ENCODE assay signal across 8 mouse cellular contexts in the genomic region with DNA sequence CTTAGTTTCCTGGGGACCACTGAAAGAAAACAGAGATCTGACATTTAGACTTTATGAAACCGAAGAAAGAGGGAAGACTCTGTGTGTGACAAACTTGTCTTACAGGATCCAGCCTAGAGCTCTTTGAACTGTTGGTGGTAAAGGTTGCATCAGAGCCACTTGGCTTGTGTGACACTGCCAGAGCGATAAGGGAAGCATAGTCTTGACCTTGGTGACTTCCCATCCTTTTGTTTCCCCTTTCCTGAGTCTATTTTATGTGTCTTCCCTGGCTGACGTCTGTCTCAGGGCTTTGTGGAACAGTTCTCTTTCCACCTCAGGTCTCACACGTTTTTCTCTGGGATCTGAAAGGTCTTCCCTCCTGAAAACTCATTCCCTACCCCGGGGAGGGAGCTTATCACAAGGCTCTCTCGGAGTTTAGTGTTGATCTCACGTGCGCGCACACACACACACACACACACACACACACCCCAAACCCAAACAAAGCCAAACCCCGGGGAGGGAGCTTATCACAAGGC. TPM values are rescaled to one million over a fixed set of nuclear protein-coding genes. Genes with fewer than 3 reads are reported as not detected.
DNase-seq lines count a peak whose midpoint lies in the region; ATAC-seq and TF ChIP-seq lines count a peak whose summit lies in the region.

No protein-coding gene starts in this region.

- H3K79me2 ChIP-seq in macrophage (ENCODE audit: inconsistent target): peaks cover 77% of the 10 kb centered on the region

- peak overlapping the region; percentile 99 for H3K27ac ChIP-seq in heart, embryonic 13.5 days (replicated peaks)
- H3K27ac ChIP-seq in heart, embryonic 14.5 days (replicated peaks in 1 of 2; ENCODE audit: control insufficient read depth in 1 of 2, insufficient read depth in 1 of 2, low read depth in 2 of 2, low read length in 2 of 2): peak overlapping the region; percentile 85 to 99
- peak overlapping the region; percentile 57 for H3K27ac ChIP-seq in macrophage

- ATAC-seq in heart, embryonic 13.5 days (ENCODE audit: extremely low read depth, insufficient number of reproducible peaks, low FRiP score, low TSS enrichment): no peak
- no peak for ATAC-seq in heart, embryonic 14.5 days (ENCODE audit: insufficient number of reproducible peaks, insufficient read depth, low FRiP score, low read depth)

- H3K4me3 ChIP-seq in heart, embryonic 13.5 days: peak overlapping the region; percentile 39
- peak overlapping the region; percentile 89 for H3K4me3 ChIP-seq in E14TG2a.4 (replicated peaks; ENCODE audit: low read length)
- no peak overlapping the region; a peak in 1 of 4 replicates for H3K4me3 ChIP-seq in heart, embryonic 14.5 days (ENCODE audit: control insufficient read depth in 1 of 2, insufficient read depth in 1 of 2, low read depth in 1 of 2, low read length in 2 of 2)
- peak overlapping the region; percentile 19; the same call in 1 of the 2 replicates for H3K4me3 ChIP-seq in macrophage (ENCODE audit: inconsistent target)

- H3K4me2 ChIP-seq in heart, embryonic 13.5 days: peak overlapping the region; percentile 97
- H3K4me2 ChIP-seq in heart, embryonic 14.5 days (ENCODE audit: low read length): peak overlapping the region; percentile 84

- no peaks in the 10 kb centered on the region for H3K9me3 ChIP-seq in heart, embryonic 13.5 days
- H3K9me3 ChIP-seq in E14TG2a.4 (ENCODE audit: low read length): no peaks in the 10 kb centered on the region
- no peaks in the 10 kb centered on the region for H3K9me3 ChIP-seq in heart, embryonic 14.5 days (ENCODE audit: control insufficient read depth, low read length)

- peak overlapping the region; percentile 78 for H3K9ac ChIP-seq in heart, embryonic 13.5 days
- H3K9ac ChIP-seq in heart, embryonic 14.5 days (ENCODE audit: low read length): peak overlapping the region; percentile 97

- TF ChIP-seq CTCF in E14TG2a.4 (conservative IDR thresholded peaks at IDR 0.05; ENCODE audit: low read length): no peak

- DNase-seq in heart, postnatal 4 days: no peak
- peak; percentile 37 for DNase-seq in thymus, postnatal 4 days
- no peak for DNase-seq in left cerebral cortex, adult 18-20 months (ENCODE audit: low spot score in 2 of 2)
- DNase-seq in left cerebral cortex, postnatal 36 days (ENCODE audit: low spot score in 2 of 2): no peak

- H3K4me1 ChIP-seq in heart, embryonic 13.5 days: peaks cover 47% of the 10 kb centered on the region
- peaks cover 77% of the 10 kb centered on the region for H3K4me1 ChIP-seq in E14TG2a.4 (replicated peaks; ENCODE audit: low read depth, low read length)
- peaks cover 17 to 45% of the 10 kb centered on the region in 2 experiments for H3K4me1 ChIP-seq in heart, embryonic 14.5 days (ENCODE audit: control insufficient read depth in 2 of 2, insufficient read depth in 2 of 2, low read length in 2 of 2)

- intact Hi-C loops in left cerebral cortex, postnatal 36 days (cut with DNase I): loop anchor here (5.0 kb wide), 1 partner anchor 112 kb away; no protein-coding TSS in a partner anchor

- WGBS in heart, embryonic 13.5 days: 13% methylated on average over 10 of the region's 10 CpGs
- 7% methylated on average over 10 of the region's 10 CpGs for WGBS in heart, embryonic 14.5 days
- WGBS in macrophage (ENCODE audit: missing documents): 30% methylated on average over 9 of the region's 10 CpGs

- no peaks in the 10 kb centered on the region for H3K36me3 ChIP-seq in heart, embryonic 13.5 days
- H3K36me3 ChIP-seq in E14TG2a.4 (ENCODE audit: insufficient read depth, low read length) (peaks cover 4% of the 10 kb centered on the region; the same call in 1 of the 2 replicates), macrophage (ENCODE audit: inconsistent target) (no peaks in the 10 kb centered on the region)
- no peaks in the 10 kb centered on the region for H3K36me3 ChIP-seq in heart, embryonic 14.5 days (ENCODE audit: control insufficient read depth, insufficient read depth, low read length)

- H3K27me3 ChIP-seq in heart, embryonic 13.5 days (replicated peaks): no peaks in the 10 kb centered on the region
- no peaks in the 10 kb centered on the region for H3K27me3 ChIP-seq in E14TG2a.4 (ENCODE audit: insufficient read depth, low read length)
- H3K27me3 ChIP-seq in heart, embryonic 14.5 days (ENCODE audit: control insufficient read depth, insufficient read depth, low read length): no peaks in the 10 kb centered on the region

RNA-seq across cellular contexts. Expression of a gene that starts 3.8 kb away (rescaled TPM):
- polyA plus RNA-seq in heart, embryonic 13.5 days (2015; fragmentation: Nextera tagmentation; extraction: Ambion mirVana): 7.4 and 8.1 TPM in 2 replicates
- total RNA-seq in heart, postnatal 4 days (2021): 10 to 100 TPM; 79.5 to 84.6 TPM
- polyA plus RNA-seq in heart, embryonic 14.5 days (2014; fragmentation: Nextera tagmentation; extraction: Ambion mirVana): 16.6 and 17.0 TPM in 2 replicates
- total RNA-seq in macrophage (2018; cell fraction: chromatin; rRNA removed): 10 to 100 TPM; 11.6 to 74.1 (median 51.0) TPM
- total RNA-seq in macrophage (2018; cell fraction: cytosol; rRNA removed): 10 to 100 TPM; 19.6 to 38.4 (median 29.4) TPM
- 10 to 100 TPM; 11.3 to 64.2 (median 37.4) TPM for total RNA-seq in macrophage (2018; cell fraction: nucleus; rRNA removed)
- polyA plus RNA-seq in macrophage (2018): 14.0 to 30.7 TPM (median 17.0 TPM) in 3 replicates
- total RNA-seq in left cerebral cortex, adult 18-20 months (2021): 10 to 100 TPM; 20.6 to 21.3 TPM
- 10 to 100 TPM; 10.5 to 16.1 TPM for total RNA-seq in left cerebral cortex, postnatal 36 days (2021)

RNA-seq across cellular contexts. Expression of a gene that starts 31.2 kb away (rescaled TPM):
- 0.13 and 0.25 TPM in 2 replicates for polyA plus RNA-seq in heart, embryonic 13.5 days (2015; fragmentation: Nextera tagmentation; extraction: Ambion mirVana)
- not detected for total RNA-seq in heart, postnatal 4 days (2021)
- polyA plus RNA-seq in heart, embryonic 14.5 days (2014; fragmentation: Nextera tagmentation; extraction: Ambion mirVana): 0.32 and 0.40 TPM in 2 replicates
- not detected for total RNA-seq in macrophage (2018; cell fraction: chromatin; rRNA removed)
- not detected for total RNA-seq in macrophage (2018; cell fraction: cytosol; rRNA removed)
- total RNA-seq in macrophage (2018; cell fraction: nucleus; rRNA removed): not detected
- not detected in 3 replicates for polyA plus RNA-seq in macrophage (2018)
- total RNA-seq in left cerebral cortex, adult 18-20 months (2021): not detected
- not detected for total RNA-seq in left cerebral cortex, postnatal 36 days (2021)

Comparison
In these comparisons a context has a peak if more than half of its experiments do, and no peak if none do; other contexts are left out.
1. H3K4me3 ChIP-seq: peak in heart, embryonic 13.5 days (single experiment), E14TG2a.4 (single experiment) and macrophage (single experiment); none in heart, embryonic 14.5 days (0 of 2).
2. Peak in every context shown above with its lines, with median percentiles within 50 percentile points of each other: H3K27ac ChIP-seq.